Mouse (Mus musculus): ENCODE data around the gene Phf2. TPM values are rescaled to one million over a fixed set of nuclear protein-coding genes. Genes with fewer than 3 reads are reported as not detected.

Phf2 gene
- polyA plus RNA-seq, 1 experiment from 2014 or later = 8.3 TPM

- Histone ChIP-seq H3K4me3 (ENCODE audit: low read depth, low read length) (no peak overlapping the region), H3K27me3 (replicated peaks; ENCODE audit: control insufficient read depth, insufficient read depth, low read length) (peaks cover 5% of the 10 kb centered on the region), H3K4me2 (peak overlapping the region; percentile 19), H3K9ac (ENCODE audit: low read depth, low read length) (no peak overlapping the region), H3K4me1 (replicated peaks; ENCODE audit: control insufficient read depth, insufficient read depth, low read length) (no peaks in the 10 kb centered on the region), H3K36me3 (ENCODE audit: control insufficient read depth, insufficient read depth, low read length) (no peaks in the 10 kb centered on the region), H3K27ac (ENCODE audit: low read depth, low read length) (no peak overlapping the region), H3K9me3 (ENCODE audit: control insufficient read depth, low read length) (no peaks in the 10 kb centered on the region)
- WGBS = 40% methylated on average over 27 of the region's 27 CpGs
- no peak for DNase-seq (ENCODE audit: low spot score)
- ATAC-seq (replicated peaks; ENCODE audit: low FRiP score) = peak; percentile 41; the same call in 1 of the 2 replicates
Observed at GRCm38 (mm10) chr13:48782727-48783725, 87.9 kb downstream of the Phf2 start.

GRCm38 (mm10) chr13:48780345-48781010 is 90.4 kb downstream of the Phf2 start:
- H3K4me1 ChIP-seq (replicated peaks; ENCODE audit: control insufficient read depth, insufficient read depth, low read length) = no peaks in the 10 kb centered on the region
- no peak overlapping the region for H3K4me2 ChIP-seq
- ATAC-seq (replicated peaks; ENCODE audit: low FRiP score) (no peak), DNase-seq (ENCODE audit: low spot score) (no peak)
- H3K9me3 ChIP-seq (ENCODE audit: control insufficient read depth, low read length) = no peaks in the 10 kb centered on the region
- H3K4me3 ChIP-seq (ENCODE audit: low read depth, low read length) = no peak overlapping the region
- peaks cover 5% of the 10 kb centered on the region for H3K27me3 ChIP-seq (replicated peaks; ENCODE audit: control insufficient read depth, insufficient read depth, low read length)
- no peak overlapping the region for H3K9ac ChIP-seq (ENCODE audit: low read depth, low read length)
- H3K36me3 ChIP-seq (ENCODE audit: control insufficient read depth, insufficient read depth, low read length) = no peaks in the 10 kb centered on the region
- no peak overlapping the region for H3K27ac ChIP-seq (ENCODE audit: low read depth, low read length)
- 47% methylated on average over 9 of the region's 9 CpGs for WGBS

GRCm38 (mm10) chr13:48779592-48780344 is 91.2 kb downstream of the Phf2 start:
- no peak overlapping the region for H3K9ac ChIP-seq (ENCODE audit: low read depth, low read length)
- DNase-seq (ENCODE audit: low spot score) (no peak), ATAC-seq (replicated peaks; ENCODE audit: low FRiP score) (no peak)
- no peaks in the 10 kb centered on the region for H3K36me3 ChIP-seq (ENCODE audit: control insufficient read depth, insufficient read depth, low read length)
- H3K4me3 ChIP-seq (ENCODE audit: low read depth, low read length) = no peak overlapping the region
- H3K27ac ChIP-seq (ENCODE audit: low read depth, low read length) = no peak overlapping the region
- H3K4me2 ChIP-seq = no peak overlapping the region
- peaks cover 5% of the 10 kb centered on the region for H3K27me3 ChIP-seq (replicated peaks; ENCODE audit: control insufficient read depth, insufficient read depth, low read length)
- no peaks in the 10 kb centered on the region for H3K4me1 ChIP-seq (replicated peaks; ENCODE audit: control insufficient read depth, insufficient read depth, low read length)
- WGBS = 53% methylated on average over 11 of the region's 11 CpGs
- H3K9me3 ChIP-seq (ENCODE audit: control insufficient read depth, low read length) = no peaks in the 10 kb centered on the region

GRCm38 (mm10) chr13:48778138-48778537 is 92.8 kb downstream of the Phf2 start:
- H3K4me1 ChIP-seq (replicated peaks; ENCODE audit: control insufficient read depth, insufficient read depth, low read length) = no peaks in the 10 kb centered on the region
- H3K27ac ChIP-seq (ENCODE audit: low read depth, low read length) = no peak overlapping the region
- H3K27me3 ChIP-seq (replicated peaks; ENCODE audit: control insufficient read depth, insufficient read depth, low read length) = peaks cover 2% of the 10 kb centered on the region; the same call in 1 of the 2 replicates
- H3K36me3 ChIP-seq (ENCODE audit: control insufficient read depth, insufficient read depth, low read length) = no peaks in the 10 kb centered on the region
- no peak for ATAC-seq (replicated peaks; ENCODE audit: low FRiP score)
- no peak overlapping the region for H3K9ac ChIP-seq (ENCODE audit: low read depth, low read length)
- 41% methylated on average over 4 of the region's 4 CpGs for WGBS
- no peaks in the 10 kb centered on the region for H3K9me3 ChIP-seq (ENCODE audit: control insufficient read depth, low read length)
- H3K4me2 ChIP-seq = no peak overlapping the region
- DNase-seq (ENCODE audit: low spot score) = no peak
- no peak overlapping the region for H3K4me3 ChIP-seq (ENCODE audit: low read depth, low read length)

- Histone ChIP-seq H3K9ac (ENCODE audit: low read depth, low read length) (no peak overlapping the region), H3K4me1 (replicated peaks; ENCODE audit: control insufficient read depth, insufficient read depth, low read length) (no peaks in the 10 kb centered on the region), H3K4me3 (ENCODE audit: low read depth, low read length) (no peak overlapping the region), H3K9me3 (ENCODE audit: control insufficient read depth, low read length) (no peaks in the 10 kb centered on the region), H3K4me2 (no peak overlapping the region), H3K27me3 (replicated peaks; ENCODE audit: control insufficient read depth, insufficient read depth, low read length) (no peaks in the 10 kb centered on the region), H3K27ac (ENCODE audit: low read depth, low read length) (no peak overlapping the region), H3K36me3 (ENCODE audit: control insufficient read depth, insufficient read depth, low read length) (no peaks in the 10 kb centered on the region)
- ATAC-seq (replicated peaks; ENCODE audit: low FRiP score) = no peak
- 48% methylated on average over 7 of the region's 7 CpGs for WGBS
- no peak for DNase-seq (ENCODE audit: low spot score)
Observed at GRCm38 (mm10) chr13:48774506-48774905, 96.4 kb downstream of the Phf2 start.

- Histone ChIP-seq H3K9ac (ENCODE audit: low read depth, low read length) (no peak overlapping the region), H3K27me3 (replicated peaks; ENCODE audit: control insufficient read depth, insufficient read depth, low read length) (0 out of 2 replicates have a peak, but pooled peaks cover 4% of the 10 kb centered on the region), H3K27ac (ENCODE audit: low read depth, low read length) (no peak overlapping the region), H3K9me3 (ENCODE audit: control insufficient read depth, low read length) (no peaks in the 10 kb centered on the region), H3K4me2 (no peak overlapping the region), H3K4me3 (ENCODE audit: low read depth, low read length) (no peak overlapping the region), H3K36me3 (ENCODE audit: control insufficient read depth, insufficient read depth, low read length) (no peaks in the 10 kb centered on the region), H3K4me1 (replicated peaks; ENCODE audit: control insufficient read depth, insufficient read depth, low read length) (no peaks in the 10 kb centered on the region)
- DNase-seq (ENCODE audit: low spot score) (no peak), ATAC-seq (replicated peaks; ENCODE audit: low FRiP score) (no peak)
- WGBS = 79% methylated on average over 11 of the region's 11 CpGs
Observed at GRCm38 (mm10) chr13:48768109-48768508, 102.8 kb downstream of the Phf2 start.

GRCm38 (mm10) chr13:48763701-48764245 is 107.1 kb downstream of the Phf2 start:
- no peak overlapping the region for H3K4me2 ChIP-seq
- DNase-seq (ENCODE audit: low spot score) (no peak), ATAC-seq (replicated peaks; ENCODE audit: low FRiP score) (no peak)
- H3K4me3 ChIP-seq (ENCODE audit: low read depth, low read length) = no peak overlapping the region
- no peaks in the 10 kb centered on the region for H3K9me3 ChIP-seq (ENCODE audit: control insufficient read depth, low read length)
- peaks cover 4% of the 10 kb centered on the region; the same call in 1 of the 2 replicates for H3K27me3 ChIP-seq (replicated peaks; ENCODE audit: control insufficient read depth, insufficient read depth, low read length)
- no peaks in the 10 kb centered on the region for H3K36me3 ChIP-seq (ENCODE audit: control insufficient read depth, insufficient read depth, low read length)
- 56% methylated on average over 11 of the region's 11 CpGs for WGBS
- H3K4me1 ChIP-seq (replicated peaks; ENCODE audit: control insufficient read depth, insufficient read depth, low read length) = no peaks in the 10 kb centered on the region; the same call in 1 of the 2 replicates
- no peak overlapping the region for H3K9ac ChIP-seq (ENCODE audit: low read depth, low read length)
- no peak overlapping the region for H3K27ac ChIP-seq (ENCODE audit: low read depth, low read length)

- no peak for ATAC-seq (replicated peaks; ENCODE audit: low FRiP score)
- H3K4me3 ChIP-seq (ENCODE audit: low read depth, low read length) = no peak overlapping the region
- 75% methylated on average over 8 of the region's 8 CpGs for WGBS
- no peak for DNase-seq (ENCODE audit: low spot score)
- no peak overlapping the region for H3K27ac ChIP-seq (ENCODE audit: low read depth, low read length)
- H3K4me1 ChIP-seq (replicated peaks; ENCODE audit: control insufficient read depth, insufficient read depth, low read length) = no peaks in the 10 kb centered on the region; the same call in 1 of the 2 replicates
- no peak overlapping the region for H3K4me2 ChIP-seq
- no peak overlapping the region for H3K9ac ChIP-seq (ENCODE audit: low read depth, low read length)
- H3K36me3 ChIP-seq (ENCODE audit: control insufficient read depth, insufficient read depth, low read length) = no peaks in the 10 kb centered on the region
- no peaks in the 10 kb centered on the region; the same call in 1 of the 2 replicates for H3K27me3 ChIP-seq (replicated peaks; ENCODE audit: control insufficient read depth, insufficient read depth, low read length)
- no peaks in the 10 kb centered on the region for H3K9me3 ChIP-seq (ENCODE audit: control insufficient read depth, low read length)
Observed at GRCm38 (mm10) chr13:48760855-48761436, 110.0 kb downstream of the Phf2 start.

All from liver, embryonic 11.5 days (tissue).